Mouse (Mus musculus) ES-Bruce4 (cell line): ENCODE results near the gene Rplp0. TPM values are rescaled to one million over a fixed set of nuclear protein-coding genes. Genes with fewer than 3 reads are reported as not detected.

Experiments
- H3K27ac ChIP-seq: 2 replicates; pipeline ENCODE4 v1.5.1; 2012; ENCODE audit warnings: low read length, inconsistent platforms; ENCODE audit not compliant: insufficient read depth
- H3K27me3 ChIP-seq: 2 replicates; pipeline ENCODE4 v1.6.1; 2012; ENCODE audit warnings: mild to moderate bottlenecking, low read length, inconsistent platforms; ENCODE audit not compliant: control insufficient read depth, poor library complexity, insufficient read depth, severe bottlenecking
- H3K36me3 ChIP-seq: 2 replicates; pipeline ENCODE4 v1.6.1; 2012; ENCODE audit warnings: inconsistent platforms, mild to moderate bottlenecking, low read length, moderate library complexity; ENCODE audit not compliant: control insufficient read depth, poor library complexity, insufficient read depth, severe bottlenecking
- H3K4me1 ChIP-seq: one replicate; pipeline ENCODE4 v1.8.1; 2011; ENCODE audit warnings: low read length; ENCODE audit not compliant: control insufficient read depth, insufficient read depth
- H3K4me3 ChIP-seq: 2 replicates; pipeline ENCODE4 v1.5.1; 2011; ENCODE audit warnings: low read depth, mild to moderate bottlenecking, low read length
- H3K9ac ChIP-seq: 2 replicates; pipeline ENCODE4 v1.6.1; 2012; ENCODE audit warnings: low read depth, mild to moderate bottlenecking, inconsistent platforms; ENCODE audit not compliant: poor library complexity, severe bottlenecking
- H3K9me3 ChIP-seq: replicated peaks from 2 replicates; pipeline ENCODE4 v1.6.1; 2012; ENCODE audit warnings: mild to moderate bottlenecking, low read length, inconsistent platforms; ENCODE audit not compliant: control insufficient read depth, poor library complexity, insufficient read depth, severe bottlenecking
- CTCF ChIP-seq: IDR thresholded peaks from one replicate; pipeline ENCODE4 v1.8.1; 2011; ENCODE audit warnings: low read depth, low read length
- EP300 ChIP-seq: IDR thresholded peaks from 2 replicates; pipeline ENCODE4 v1.6.1; 2011; ENCODE audit warnings: low read depth, low read length; ENCODE audit not compliant: insufficient read depth
- POLR2A ChIP-seq: IDR thresholded peaks from one replicate; pipeline ENCODE4 v1.8.1; 2011; ENCODE audit warnings: low read length; ENCODE audit not compliant: insufficient read depth
- polyA plus RNA-seq: library from polyadenylated mRNA; stranded (reverse); fragments of >200 nt; gene quantifications from 2 replicates; pipeline ENCODE4 v1.2.4, GENCODE M21; 2011; ENCODE audit warnings: low read depth; ENCODE audit not compliant: missing spikeins, insufficient read depth, insufficient read length

The Rplp0 gene
- polyA plus RNA-seq, 1 experiment: 3,041 TPM

GRCm38 (mm10) chr5:115551386-115551785 is 7.9 kb upstream of the Rplp0 start:
- Histone ChIP-seq H3K9ac (no peak overlapping the region), H3K4me3 (no peak overlapping the region), H3K36me3 (peaks cover 2% of the 10 kb centered on the region; the same call in 1 of the 2 replicates), H3K27ac (no peak overlapping the region), H3K4me1 (no peaks in the 10 kb centered on the region), H3K9me3 (no peaks in the 10 kb centered on the region), H3K27me3 (no peaks in the 10 kb centered on the region)
- TF ChIP-seq POLR2A (no peak), CTCF (no peak), EP300 (no peak)

DNA sequence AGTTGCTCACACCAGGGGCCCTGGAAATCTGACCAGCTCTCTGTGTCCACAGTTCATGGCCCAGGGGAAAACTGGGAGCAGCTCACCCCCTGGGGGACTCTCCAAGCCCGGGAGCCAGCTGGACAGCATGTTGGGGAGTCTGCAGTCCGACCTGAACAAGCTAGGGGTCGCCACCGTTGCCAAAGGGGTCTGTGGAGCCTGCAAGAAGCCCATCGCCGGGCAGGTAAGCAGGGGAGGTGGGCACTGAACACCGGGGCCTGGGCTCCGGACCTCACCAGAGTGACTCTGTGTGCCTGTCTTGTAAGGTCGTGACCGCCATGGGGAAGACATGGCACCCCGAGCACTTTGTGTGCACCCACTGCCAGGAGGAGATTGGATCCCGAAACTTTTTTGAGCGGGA is 7.5 kb upstream of the Rplp0 start:
- H3K4me3 ChIP-seq: no peak overlapping the region
- no peaks in the 10 kb centered on the region for H3K4me1 ChIP-seq
- peaks cover 2% of the 10 kb centered on the region; the same call in 1 of the 2 replicates for H3K36me3 ChIP-seq
- no peaks in the 10 kb centered on the region for H3K9me3 ChIP-seq
- no peak overlapping the region for H3K27ac ChIP-seq
- TF ChIP-seq EP300 (no peak), CTCF (no peak), POLR2A (no peak)
- H3K27me3 ChIP-seq: no peaks in the 10 kb centered on the region
- no peak overlapping the region for H3K9ac ChIP-seq

DNA sequence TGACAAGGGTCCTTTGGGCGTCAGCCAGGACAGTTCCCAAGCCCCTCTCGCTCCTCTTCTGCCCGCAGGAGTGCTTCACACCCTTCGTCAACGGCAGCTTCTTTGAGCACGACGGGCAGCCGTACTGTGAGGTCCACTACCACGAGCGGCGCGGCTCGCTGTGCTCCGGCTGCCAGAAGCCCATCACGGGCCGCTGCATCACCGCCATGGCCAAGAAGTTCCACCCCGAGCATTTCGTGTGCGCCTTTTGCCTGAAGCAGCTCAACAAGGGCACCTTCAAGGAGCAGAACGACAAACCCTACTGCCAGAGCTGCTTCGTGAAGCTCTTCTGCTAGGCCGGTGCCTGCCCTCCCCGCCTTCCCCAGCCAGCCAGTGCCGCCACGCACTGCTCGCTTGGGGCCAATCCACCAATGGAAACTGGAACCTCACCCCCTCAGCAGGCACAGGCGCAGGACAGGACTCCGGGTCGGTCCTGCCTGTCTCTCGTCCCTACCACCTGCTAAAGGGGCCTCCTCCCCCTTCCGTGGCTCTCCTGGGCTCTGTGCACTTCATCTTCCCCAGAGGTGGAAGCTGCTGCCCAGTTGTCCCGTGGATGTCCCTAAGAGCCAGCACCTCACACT is 5.4 kb upstream of the Rplp0 start:
- no peaks in the 10 kb centered on the region for H3K4me1 ChIP-seq
- H3K36me3 ChIP-seq: peaks cover 2% of the 10 kb centered on the region; the same call in 1 of the 2 replicates
- no peaks in the 10 kb centered on the region for H3K9me3 ChIP-seq
- no peaks in the 10 kb centered on the region for H3K27me3 ChIP-seq
- TF ChIP-seq CTCF (no peak), EP300 (no peak), POLR2A (no peak)
- H3K4me3 ChIP-seq: peak overlapping the region; percentile 37
- H3K9ac ChIP-seq: peak overlapping the region; percentile 15
- H3K27ac ChIP-seq: no peak overlapping the region

DNA sequence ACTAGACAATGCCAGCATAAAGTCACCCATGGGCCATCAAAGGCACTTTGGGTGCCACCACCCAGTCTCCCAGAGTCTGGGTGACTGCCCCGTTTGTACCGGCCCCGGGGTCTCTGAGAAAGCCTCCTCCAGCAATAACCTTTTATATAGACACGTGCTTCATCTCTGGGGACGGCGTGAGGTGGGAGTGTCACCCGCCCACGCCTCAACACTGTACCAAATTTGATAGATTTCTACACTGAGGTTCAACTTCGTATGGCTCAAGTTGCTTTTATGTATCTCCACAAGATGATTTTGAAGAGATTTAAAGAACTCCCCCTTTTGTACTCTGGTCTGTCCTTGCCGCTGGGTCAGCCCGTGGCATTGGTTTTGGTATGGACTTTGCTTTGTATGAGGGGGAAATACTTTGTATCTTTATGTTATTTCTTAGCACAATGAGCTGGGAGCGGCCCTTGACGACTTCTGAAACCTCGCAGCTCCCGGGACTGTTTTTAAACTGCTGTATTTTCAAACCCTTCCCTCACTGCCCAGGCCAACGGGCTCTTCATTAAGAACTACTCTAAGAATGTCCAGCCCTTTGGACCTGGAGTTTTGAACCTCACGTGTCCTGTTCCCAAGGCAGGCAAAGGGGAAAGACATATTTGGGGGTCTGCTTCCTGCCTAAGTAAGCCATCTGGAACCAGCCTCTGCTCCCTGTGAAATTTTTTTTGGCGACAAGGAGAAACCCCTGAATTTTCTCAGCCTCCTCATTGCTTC is 4.6 kb upstream of the Rplp0 start:
- H3K9ac ChIP-seq: no peak overlapping the region
- H3K9me3 ChIP-seq: no peaks in the 10 kb centered on the region
- peaks cover 2% of the 10 kb centered on the region; the same call in 1 of the 2 replicates for H3K36me3 ChIP-seq
- no peak overlapping the region for H3K4me3 ChIP-seq
- TF ChIP-seq EP300: no peak
- no peak for TF ChIP-seq CTCF
- TF ChIP-seq POLR2A: no peak
- no peaks in the 10 kb centered on the region for H3K4me1 ChIP-seq
- H3K27ac ChIP-seq: no peak overlapping the region
- no peaks in the 10 kb centered on the region for H3K27me3 ChIP-seq

DNA sequence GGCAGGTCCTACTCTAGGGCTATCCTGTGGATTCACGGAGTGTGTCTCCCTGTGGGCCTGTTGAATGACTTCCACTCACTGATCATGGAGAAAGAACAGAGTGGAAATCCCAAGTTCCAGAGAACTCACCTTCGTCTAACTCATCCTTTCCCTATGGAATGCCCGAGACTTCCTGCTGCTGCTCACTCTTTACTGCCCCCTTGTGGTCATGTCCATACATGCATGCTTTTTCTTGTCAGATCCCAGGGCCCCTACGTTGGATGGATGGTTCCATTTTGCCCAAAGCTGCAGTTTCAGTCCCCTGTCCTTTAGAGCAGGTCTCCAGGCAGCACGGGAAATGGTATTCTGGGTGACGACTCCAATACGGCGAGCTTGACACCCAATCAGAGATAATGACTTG is 3.0 kb upstream of the Rplp0 start:
- TF ChIP-seq EP300 (no peak), CTCF (peak; percentile 73)
- H3K27me3 ChIP-seq: no peaks in the 10 kb centered on the region
- H3K27ac ChIP-seq: no peak overlapping the region
- no peak overlapping the region for H3K4me3 ChIP-seq
- H3K36me3 ChIP-seq: peaks cover 13% of the 10 kb centered on the region
- H3K9ac ChIP-seq: 0 out of 2 replicates have a peak overlapping the region, but pooled peaks have one; percentile 5
- no peaks in the 10 kb centered on the region for H3K4me1 ChIP-seq
- H3K9me3 ChIP-seq: no peaks in the 10 kb centered on the region
